Mouse (Mus musculus): ENCODE measurements around the gene Rcvrn. TPM values are rescaled to one million over a fixed set of nuclear protein-coding genes. Genes with fewer than 3 reads are reported as not detected.

The Rcvrn gene
- polyA plus RNA-seq, 1 experiment from 2014 or later, result not detected

GRCm38 (mm10) chr11:67656811-67657210 lies 38.3 kb upstream of the Rcvrn start:
- ATAC-seq (no peak), DNase-seq (no peak)
- 74% methylated on average over 9 of the region's 9 CpGs for WGBS (ENCODE audit: insufficient replicate concordance)
- no peak overlapping the region for H3K27ac ChIP-seq (ENCODE audit: low read depth)
- no peak overlapping the region for H3K4me3 ChIP-seq (ENCODE audit: low read depth, low read length)
- no peaks in the 10 kb centered on the region for H3K36me3 ChIP-seq (replicated peaks; ENCODE audit: insufficient read depth, low read length)
- no peaks in the 10 kb centered on the region for H3K27me3 ChIP-seq (ENCODE audit: insufficient read depth, low read length)
- TF ChIP-seq EP300 (IDR thresholded peaks at IDR 0.05; ENCODE audit: low read depth), result no peak
- TF ChIP-seq CTCF (IDR thresholded peaks at IDR 0.05; ENCODE audit: low read depth), result no peak
- H3K4me1 ChIP-seq (ENCODE audit: insufficient read depth), result no peaks in the 10 kb centered on the region
- H3K9me3 ChIP-seq (ENCODE audit: low read length), result no peaks in the 10 kb centered on the region
- H3K9ac ChIP-seq (replicated peaks), result no peak overlapping the region
- H3K4me2 ChIP-seq (ENCODE audit: low read depth, low read length), result no peak overlapping the region

DNA sequence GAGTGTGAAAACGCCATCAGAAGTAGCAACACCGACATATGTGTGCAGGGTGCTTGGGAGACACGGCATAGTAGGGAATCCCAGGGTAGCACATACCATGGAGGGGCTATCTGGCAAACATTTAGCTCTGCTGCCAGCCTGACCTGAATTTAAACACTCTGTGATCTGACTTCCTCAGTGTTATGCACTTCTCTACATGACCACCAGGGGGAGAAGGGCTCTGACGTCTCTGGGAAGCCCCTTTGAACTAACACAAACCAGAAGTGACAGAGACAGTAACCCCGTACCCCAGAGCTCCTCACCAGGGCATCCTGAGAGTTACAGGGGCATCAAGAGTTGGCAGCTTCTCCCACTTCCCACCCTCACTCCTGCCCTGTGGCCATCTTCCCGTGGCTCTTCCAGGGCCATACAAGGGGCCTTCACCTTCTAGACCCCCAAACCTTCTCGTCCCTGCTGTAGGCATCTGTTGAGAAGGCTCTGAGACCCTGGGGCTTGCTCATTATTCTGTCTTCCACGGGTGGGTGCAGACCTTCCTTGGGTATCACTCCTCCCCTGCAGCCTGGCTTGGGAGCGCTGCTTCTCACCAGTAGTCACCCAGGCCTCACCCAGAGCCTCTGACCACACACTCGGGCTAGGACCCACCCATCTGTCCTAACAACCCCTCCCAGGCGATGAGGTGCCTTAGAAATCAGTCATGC lies 37.3 kb upstream of the Rcvrn start:
- 37% methylated on average over 11 of the region's 11 CpGs for WGBS (ENCODE audit: insufficient replicate concordance)
- Histone ChIP-seq H3K4me2 (ENCODE audit: low read depth, low read length) (no peak overlapping the region), H3K27ac (ENCODE audit: low read depth) (no peak overlapping the region), H3K4me1 (ENCODE audit: insufficient read depth) (no peaks in the 10 kb centered on the region), H3K9me3 (ENCODE audit: low read length) (no peaks in the 10 kb centered on the region), H3K27me3 (ENCODE audit: insufficient read depth, low read length) (no peaks in the 10 kb centered on the region), H3K36me3 (replicated peaks; ENCODE audit: insufficient read depth, low read length) (no peaks in the 10 kb centered on the region), H3K4me3 (ENCODE audit: low read depth, low read length) (no peak overlapping the region), H3K9ac (replicated peaks) (no peak overlapping the region)
- DNase-seq (peak; percentile 47), ATAC-seq (no peak)
- TF ChIP-seq EP300 (IDR thresholded peaks at IDR 0.05; ENCODE audit: low read depth) (no peak), CTCF (IDR thresholded peaks at IDR 0.05; ENCODE audit: low read depth) (peak; percentile 86)

DNA sequence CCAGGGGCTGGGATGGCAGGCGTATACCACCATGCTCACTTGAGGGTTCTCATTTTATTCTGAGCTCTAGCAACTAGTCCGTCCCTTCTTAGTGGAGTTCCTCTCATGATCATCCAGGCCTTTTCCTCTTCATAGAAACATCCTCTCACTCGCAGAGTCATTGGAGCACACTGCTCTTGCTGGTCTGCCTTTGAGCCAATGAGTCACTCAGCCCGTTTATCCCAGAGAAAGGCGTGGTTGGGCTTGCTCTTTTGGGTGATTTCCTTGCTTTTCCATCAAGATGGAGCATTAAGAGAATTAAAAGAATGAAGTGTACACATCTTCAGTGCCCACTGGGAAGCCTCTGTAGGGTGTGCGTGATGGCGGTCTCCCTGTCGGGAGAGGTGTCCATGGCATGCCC lies 33.7 kb upstream of the Rcvrn start:
- no peaks in the 10 kb centered on the region for H3K4me1 ChIP-seq (ENCODE audit: insufficient read depth)
- no peaks in the 10 kb centered on the region for H3K27me3 ChIP-seq (ENCODE audit: insufficient read depth, low read length)
- ATAC-seq (no peak), DNase-seq (no peak)
- 77% methylated on average over 8 of the region's 8 CpGs for WGBS (ENCODE audit: insufficient replicate concordance)
- H3K9ac ChIP-seq (replicated peaks), result no peak overlapping the region
- no peaks in the 10 kb centered on the region for H3K9me3 ChIP-seq (ENCODE audit: low read length)
- TF ChIP-seq CTCF (IDR thresholded peaks at IDR 0.05; ENCODE audit: low read depth), result no peak
- TF ChIP-seq EP300 (IDR thresholded peaks at IDR 0.05; ENCODE audit: low read depth), result no peak
- no peaks in the 10 kb centered on the region for H3K36me3 ChIP-seq (replicated peaks; ENCODE audit: insufficient read depth, low read length)
- H3K27ac ChIP-seq (ENCODE audit: low read depth), result no peak overlapping the region
- no peak overlapping the region for H3K4me2 ChIP-seq (ENCODE audit: low read depth, low read length)
- no peak overlapping the region for H3K4me3 ChIP-seq (ENCODE audit: low read depth, low read length)

- Histone ChIP-seq H3K36me3 (replicated peaks; ENCODE audit: insufficient read depth, low read length) (no peaks in the 10 kb centered on the region), H3K9me3 (ENCODE audit: low read length) (no peaks in the 10 kb centered on the region), H3K27ac (ENCODE audit: low read depth) (no peak overlapping the region), H3K4me3 (ENCODE audit: low read depth, low read length) (no peak overlapping the region), H3K4me2 (ENCODE audit: low read depth, low read length) (no peak overlapping the region), H3K9ac (replicated peaks) (no peak overlapping the region), H3K27me3 (ENCODE audit: insufficient read depth, low read length) (no peaks in the 10 kb centered on the region), H3K4me1 (ENCODE audit: insufficient read depth) (no peaks in the 10 kb centered on the region; the same call in 1 of the 2 replicates)
- 89% methylated on average over 4 of the region's 4 CpGs for WGBS (ENCODE audit: insufficient replicate concordance)
- TF ChIP-seq CTCF (IDR thresholded peaks at IDR 0.05; ENCODE audit: low read depth), result no peak
- TF ChIP-seq EP300 (IDR thresholded peaks at IDR 0.05; ENCODE audit: low read depth), result no peak
- DNase-seq, result no peak
- no peak for ATAC-seq
Measured at GRCm38 (mm10) chr11:67663437-67663836, 31.7 kb upstream of the Rcvrn start.

DNA sequence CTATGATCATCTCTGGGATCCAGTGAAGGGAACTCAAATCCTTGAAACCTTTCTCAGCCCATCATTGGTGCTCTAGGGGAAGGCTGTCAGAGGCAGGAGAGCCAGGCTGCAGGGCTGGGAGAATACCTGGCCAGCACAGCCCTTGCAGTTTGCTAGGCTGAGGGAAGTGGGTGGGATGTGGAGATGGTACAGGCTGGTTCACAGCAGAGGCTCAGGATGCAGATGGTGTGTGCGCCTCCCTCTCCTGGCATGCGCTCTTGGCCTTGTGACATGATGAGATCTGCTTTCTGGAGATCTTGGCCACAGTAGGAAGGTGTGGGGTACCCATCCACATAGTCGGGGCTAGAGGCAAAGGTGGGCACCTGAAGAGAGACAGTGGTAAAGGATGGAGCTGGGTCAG lies 30.9 kb upstream of the Rcvrn start:
- Histone ChIP-seq H3K4me2 (ENCODE audit: low read depth, low read length) (no peak overlapping the region), H3K4me3 (ENCODE audit: low read depth, low read length) (no peak overlapping the region), H3K27me3 (ENCODE audit: insufficient read depth, low read length) (no peaks in the 10 kb centered on the region), H3K9me3 (ENCODE audit: low read length) (no peaks in the 10 kb centered on the region), H3K36me3 (replicated peaks; ENCODE audit: insufficient read depth, low read length) (no peaks in the 10 kb centered on the region), H3K27ac (ENCODE audit: low read depth) (no peak overlapping the region), H3K4me1 (ENCODE audit: insufficient read depth) (no peaks in the 10 kb centered on the region; the same call in 1 of the 2 replicates), H3K9ac (replicated peaks) (no peak overlapping the region)
- 82% methylated on average over 3 of the region's 3 CpGs for WGBS (ENCODE audit: insufficient replicate concordance)
- ATAC-seq (no peak), DNase-seq (no peak)
- no peak for TF ChIP-seq EP300 (IDR thresholded peaks at IDR 0.05; ENCODE audit: low read depth)
- TF ChIP-seq CTCF (IDR thresholded peaks at IDR 0.05; ENCODE audit: low read depth), result no peak

DNA sequence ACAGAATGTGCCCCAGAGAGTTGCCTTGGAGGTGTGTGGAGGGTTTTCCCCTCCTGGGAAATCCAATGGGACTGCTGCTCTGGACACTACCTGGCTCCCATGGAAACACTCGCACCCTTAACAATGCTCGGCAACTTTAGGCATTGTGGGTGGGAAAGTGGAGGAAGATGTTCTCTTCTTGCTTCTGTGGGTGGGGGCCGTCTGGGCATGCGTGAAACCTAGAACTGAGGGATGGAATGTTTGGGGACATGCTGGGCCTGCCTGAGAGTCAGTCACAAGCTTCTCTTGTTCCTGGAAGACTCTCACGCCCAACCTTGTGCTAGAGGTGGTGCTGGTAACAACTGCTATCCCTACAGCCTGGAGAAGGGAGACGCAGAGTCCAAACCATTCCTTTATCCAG lies 30.2 kb upstream of the Rcvrn start:
- H3K36me3 ChIP-seq (replicated peaks; ENCODE audit: insufficient read depth, low read length), result no peaks in the 10 kb centered on the region
- DNase-seq (no peak), ATAC-seq (no peak)
- no peak overlapping the region for H3K9ac ChIP-seq (replicated peaks)
- no peak for TF ChIP-seq EP300 (IDR thresholded peaks at IDR 0.05; ENCODE audit: low read depth)
- no peak for TF ChIP-seq CTCF (IDR thresholded peaks at IDR 0.05; ENCODE audit: low read depth)
- no peaks in the 10 kb centered on the region for H3K9me3 ChIP-seq (ENCODE audit: low read length)
- H3K27me3 ChIP-seq (ENCODE audit: insufficient read depth, low read length), result no peaks in the 10 kb centered on the region
- H3K4me3 ChIP-seq (ENCODE audit: low read depth, low read length), result no peak overlapping the region
- 80% methylated on average over 6 of the region's 6 CpGs for WGBS (ENCODE audit: insufficient replicate concordance)
- no peak overlapping the region for H3K27ac ChIP-seq (ENCODE audit: low read depth)
- H3K4me1 ChIP-seq (ENCODE audit: insufficient read depth), result no peaks in the 10 kb centered on the region; the same call in 1 of the 2 replicates
- H3K4me2 ChIP-seq (ENCODE audit: low read depth, low read length), result no peak overlapping the region

All from liver, postnatal 0 days (tissue).